In genomic region chr15:22837173-22837572, GRCm38 (mm10) we compare ENCODE assay signal across 18 mouse cellular contexts.
DNase-seq lines count a peak whose midpoint lies in the region; ATAC-seq and TF ChIP-seq lines count a peak whose summit lies in the region.
"Had no signal": no experiment of that assay in that cellular context is flagged by ENCODE, and none has a peak within 500 bp of the region (broad histone marks: within the 10 kb centered on the region; RNA-seq: fewer than 3 reads in every experiment).

No protein-coding gene starts in this region.

- no peaks in the 10 kb centered on the region for H3K9me3 ChIP-seq in lung, embryonic 15.5 days
- H3K9me3 ChIP-seq: forebrain, embryonic 12.5 days; heart, embryonic 15.5 days; hindbrain, embryonic 10.5 days had no signal

- no peak overlapping the region for H3K27ac ChIP-seq in lung, embryonic 15.5 days
- no peak overlapping the region for H3K27ac ChIP-seq in kidney, adult 2 months (ENCODE audit: insufficient read depth, low read depth, low read length)
- H3K27ac ChIP-seq: forebrain, embryonic 12.5 days; heart, adult 2 months; heart, embryonic 15.5 days; hindbrain, embryonic 10.5 days; hindbrain, embryonic 14.5 days had no signal

- DNase-seq in lung, postnatal 36 days: no peak
- DNase-seq in 3T3-L1 (ENCODE audit: low read depth, low spot score) (peak; percentile 43), NIH3T3 (ENCODE audit: low read depth) (peak; percentile 69)
- peak; percentile 2 for DNase-seq in telencephalon, adult 2 months (ENCODE audit: low read depth, low spot score)
- no peak for DNase-seq in kidney, adult 2 months
- DNase-seq: adrenal gland, postnatal 14 days; cerebellum, adult 18-20 months; cerebellum, adult 9-11 months; cerebellum, postnatal 36 days; forebrain, postnatal 0 days; gastrocnemius, postnatal 14 days; heart, adult 2 months had no signal

- no peaks in the 10 kb centered on the region for H3K4me1 ChIP-seq in lung, embryonic 15.5 days
- H3K4me1 ChIP-seq in kidney, adult 2 months (ENCODE audit: control insufficient read depth, insufficient read depth, low read length): no peaks in the 10 kb centered on the region
- H3K4me1 ChIP-seq: forebrain, embryonic 12.5 days; heart, embryonic 15.5 days; hindbrain, embryonic 10.5 days had no signal

- H3K36me3 ChIP-seq in lung, embryonic 15.5 days: no peaks in the 10 kb centered on the region
- no peaks in the 10 kb centered on the region for H3K36me3 ChIP-seq in kidney, adult 2 months (ENCODE audit: control insufficient read depth, insufficient read depth, low read length)
- H3K36me3 ChIP-seq: forebrain, embryonic 12.5 days; heart, embryonic 15.5 days; hindbrain, embryonic 10.5 days had no signal

- TF ChIP-seq CTCF in kidney, adult 2 months (conservative IDR thresholded peaks at IDR 0.05; ENCODE audit: insufficient read depth, insufficient read length, low read depth, low read length): no peak

- WGBS in lung, embryonic 15.5 days: 41% methylated on average over 1 of the region's 1 CpGs
- 70% methylated on average over 1 of the region's 1 CpGs for WGBS in kidney, adult 2 months

- no peak for TF ChIP-seq POLR2A in kidney, adult 2 months (IDR thresholded peaks at IDR 0.05; ENCODE audit: low read depth, low read length)

- no peak overlapping the region for H3K4me2 ChIP-seq in lung, embryonic 15.5 days
- H3K4me2 ChIP-seq: forebrain, embryonic 12.5 days; heart, embryonic 11.5 days; heart, embryonic 15.5 days; hindbrain, embryonic 14.5 days had no signal

- no peak overlapping the region for H3K4me3 ChIP-seq in lung, embryonic 15.5 days
- no peak overlapping the region for H3K4me3 ChIP-seq in kidney, adult 2 months (ENCODE audit: insufficient read depth, low read depth, low read length)
- H3K4me3 ChIP-seq: forebrain, embryonic 12.5 days; heart, adult 2 months; heart, embryonic 15.5 days; hindbrain, embryonic 10.5 days had no signal

- H3K9ac ChIP-seq in lung, embryonic 15.5 days: no peak overlapping the region
- H3K9ac ChIP-seq: forebrain, embryonic 12.5 days; forebrain, postnatal 0 days; heart, embryonic 15.5 days; hindbrain, embryonic 14.5 days had no signal

- ATAC-seq in lung, embryonic 15.5 days (ENCODE audit: borderline replicate concordance, extremely low read depth, low FRiP score, low TSS enrichment): peak; percentile 57; the same call in 1 of the 2 replicates
- ATAC-seq: forebrain, postnatal 0 days had no signal

- no peaks in the 10 kb centered on the region for H3K27me3 ChIP-seq in lung, embryonic 15.5 days
- H3K27me3 ChIP-seq in kidney, adult 2 months (replicated peaks; ENCODE audit: control insufficient read depth, insufficient read depth, low read length): no peaks in the 10 kb centered on the region
- H3K27me3 ChIP-seq: forebrain, embryonic 12.5 days; heart, embryonic 15.5 days had no signal

Comparison
In these comparisons a context has a peak if more than half of its experiments do, and no peak if none do; other contexts are left out.
1. DNase-seq: peak in 3T3-L1 (single experiment), NIH3T3 (single experiment) and telencephalon, adult 2 months (single experiment); none in lung, postnatal 36 days (single experiment) and kidney, adult 2 months (single experiment).